Mouse (Mus musculus) B cell, adult (primary cell): Measurements from ENCODE around the gene Aplp2. TPM values are rescaled to one million over a fixed set of nuclear protein-coding genes. Genes with fewer than 3 reads are reported as not detected.

Source experiments
- total RNA-seq: library from RNA; stranded (reverse); gene quantifications from 4 replicates; pipeline ENCODE4 v1.2.4, GENCODE M21; 2023; ENCODE audit not compliant: inconsistent age

The Aplp2 gene
- 52.9 to 63.2 TPM (median 57.3 TPM) in 4 replicates for total RNA-seq

DNA sequence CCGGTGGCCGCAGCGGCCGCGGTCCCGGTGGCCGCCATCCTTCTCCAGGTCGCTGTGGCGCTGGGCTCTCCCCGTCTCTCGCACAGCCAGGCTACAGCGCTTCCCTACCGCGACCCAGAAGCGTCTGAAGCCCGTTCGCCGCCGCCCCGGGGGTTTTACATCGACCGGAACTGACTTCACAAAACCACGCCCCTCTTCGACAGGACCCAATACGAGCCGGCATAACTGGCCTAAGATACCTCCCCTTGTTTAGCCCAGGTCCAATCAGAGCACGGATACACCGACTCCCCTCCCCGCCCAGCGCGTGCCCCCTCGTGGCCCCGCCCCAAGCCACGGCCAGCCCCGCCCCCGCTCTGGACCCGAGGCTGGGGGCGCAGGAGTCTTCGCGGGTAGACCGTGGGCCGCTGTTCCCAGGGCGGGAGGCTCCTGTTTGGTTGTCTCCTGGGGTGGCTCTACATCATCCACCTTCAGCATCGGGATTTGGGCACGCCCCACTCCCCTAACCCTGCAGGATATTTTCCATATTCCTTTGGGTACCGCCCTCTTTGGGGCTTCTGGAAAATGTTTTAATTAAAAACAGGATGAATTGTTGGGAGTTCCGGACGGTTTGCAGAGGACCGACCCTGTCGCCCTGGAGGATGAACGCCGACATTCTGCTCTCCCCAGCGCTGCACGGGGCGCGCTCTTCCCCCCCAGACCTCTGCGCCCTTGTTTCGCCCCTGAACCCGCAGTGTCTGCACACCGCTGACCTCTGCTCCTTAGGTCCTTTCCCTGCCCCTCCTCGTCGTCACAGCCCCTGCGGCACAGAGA, at the start of gene Aplp2:
Aplp2 (minus strand) TSS at position 126 of the 810 bp plus-strand sequence.

DNA sequence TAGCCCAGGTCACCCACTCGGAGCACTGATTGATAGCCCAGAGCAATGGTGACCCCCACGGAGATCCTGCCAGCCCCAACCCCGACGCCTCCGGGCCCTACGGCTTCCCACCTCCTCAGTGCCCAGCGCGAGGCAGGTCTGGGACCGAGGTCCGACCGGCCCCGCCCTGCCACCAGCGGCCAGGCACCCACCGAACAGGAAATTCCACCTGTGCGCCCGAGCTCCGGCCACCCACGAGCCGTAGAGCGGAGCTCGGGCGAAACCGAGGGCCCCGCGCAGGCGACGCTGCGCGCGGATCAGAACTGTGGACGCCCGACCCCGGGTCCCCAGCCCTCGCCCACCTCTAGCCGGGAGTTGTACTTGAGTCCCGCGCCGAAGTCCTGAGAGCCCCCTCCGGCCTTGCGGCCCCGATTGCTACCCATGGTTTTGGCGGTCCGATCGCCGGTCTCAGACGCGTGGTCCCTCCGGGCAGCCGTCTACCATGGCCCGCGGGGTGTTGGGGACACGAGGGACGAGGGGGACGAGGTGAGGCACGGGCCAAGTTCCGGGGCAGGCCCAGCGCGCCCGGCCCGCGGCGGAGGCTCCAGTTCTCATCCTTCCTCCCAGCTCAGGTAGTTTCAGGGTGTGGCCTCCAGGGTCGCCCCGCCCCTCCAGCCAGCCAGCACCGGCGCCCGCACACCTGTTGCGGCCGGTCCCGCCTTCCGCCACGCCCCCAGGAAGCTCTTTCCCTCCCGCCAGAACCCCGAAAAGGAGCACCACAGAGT, 80.2 kb downstream of the Aplp2 start, which contains the start of gene St14:
St14 (minus strand) TSS at position 649 of the 764 bp plus-strand sequence.

Other genes with a start within 250 kb of the Aplp2 start
- gene Zbtb44, start 181.2 kb downstream of the Aplp2 start, total RNA-seq: 48.6 to 52.2 TPM (median 50.6 TPM) in 4 replicates
- gene St14, start 80.0 kb downstream of the Aplp2 start, total RNA-seq: 13.4 to 14.9 TPM (median 14.3 TPM) in 4 replicates
- 15.8 to 18.9 TPM (median 18.1 TPM) in 4 replicates for gene Prdm10, start 68.7 kb upstream of the Aplp2 start, total RNA-seq
- 80.3 to 90.1 TPM (median 85.0 TPM) in 4 replicates for gene Nfrkb, start 174.4 kb upstream of the Aplp2 start, total RNA-seq